Mouse (Mus musculus) cortical plate, adult 2 months (tissue): Measurements from ENCODE around the gene Trp73. TPM values are rescaled to one million over a fixed set of nuclear protein-coding genes. Genes with fewer than 3 reads are reported as not detected.

ENCODE experiments used
- H3K27ac ChIP-seq: fragments of 200-500 bp; 2 replicates; pipeline ENCODE4 v1.5.1; 2012; ENCODE audit warnings: low read length, control low read depth, inconsistent platforms; ENCODE audit not compliant: insufficient read depth
- H3K4me1 ChIP-seq: fragments of 200-500 bp; 2 replicates; pipeline ENCODE4 v1.6.1; 2011; ENCODE audit warnings: low read length; ENCODE audit not compliant: control insufficient read depth, insufficient read depth
- H3K4me3 ChIP-seq: fragments of 200-500 bp; 2 replicates; pipeline ENCODE4 v1.5.1; 2011; ENCODE audit warnings: mild to moderate bottlenecking, low read length, control low read depth; ENCODE audit not compliant: insufficient read depth
- CTCF ChIP-seq: fragments of 200-500 bp; IDR thresholded peaks from 2 replicates; pipeline ENCODE4 v1.5.1; 2011; ENCODE audit warnings: mild to moderate bottlenecking, control low read depth, low read length; ENCODE audit not compliant: insufficient read depth; ENCODE audit errors: extremely low read depth
- POLR2A ChIP-seq: fragments of 200-500 bp; IDR thresholded peaks from 2 replicates; pipeline ENCODE4 v1.6.1; 2011; ENCODE audit warnings: mild to moderate bottlenecking, low read length, control low read depth; ENCODE audit not compliant: insufficient read depth; ENCODE audit errors: extremely low read depth
- polyA plus RNA-seq: library from polyadenylated mRNA; depleted of rRNA; stranded (reverse); fragments of >200 nt; gene quantifications from 2 replicates; pipeline ENCODE4 v1.2.3, GENCODE M21; 2012

Gene Trp73
- polyA plus RNA-seq, 1 experiment: 0.54 TPM

DNA sequence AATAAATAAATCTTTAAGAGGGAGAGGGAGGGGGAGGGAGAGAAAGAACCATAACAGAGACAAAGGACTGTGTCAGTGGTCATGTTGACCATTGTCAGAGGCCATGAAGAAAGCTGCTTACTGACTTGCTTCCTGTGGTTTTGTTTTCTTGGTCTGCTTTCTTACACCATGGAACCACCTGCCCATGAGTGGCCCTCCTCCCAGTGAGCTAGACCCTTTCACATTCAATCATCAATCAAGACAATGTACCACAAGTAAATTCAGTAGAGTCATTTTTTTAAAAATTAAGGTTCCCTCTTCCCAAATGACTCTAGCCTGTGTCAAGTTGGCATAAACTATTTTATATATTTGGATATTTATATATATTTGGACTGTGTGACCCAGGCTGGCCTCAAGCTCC lies 10.1 kb downstream of the Trp73 start:
- no peaks in the 10 kb centered on the region for H3K4me1 ChIP-seq
- no peak for TF ChIP-seq CTCF
- no peak for TF ChIP-seq POLR2A
- H3K4me3 ChIP-seq: no peak overlapping the region
- H3K27ac ChIP-seq: no peak overlapping the region

DNA sequence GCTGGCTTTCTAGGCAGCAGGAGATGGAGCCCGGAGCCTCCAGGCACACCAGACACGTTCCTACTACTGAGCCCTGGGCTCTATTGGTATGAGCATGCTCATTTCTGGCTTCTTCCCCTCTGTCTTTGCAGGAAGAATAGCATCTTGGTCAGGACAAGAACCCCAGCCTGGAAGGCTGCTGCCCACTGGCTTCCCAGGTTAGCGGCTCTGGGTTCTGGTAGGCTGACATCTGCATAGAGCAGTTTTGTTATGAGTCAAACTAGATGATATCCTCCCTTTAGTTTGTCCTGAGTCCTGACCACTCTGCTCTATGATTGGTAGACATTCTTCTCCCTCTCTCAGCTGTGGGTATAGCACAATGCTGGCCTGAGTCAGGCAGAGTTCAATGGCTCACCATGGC lies 12.7 kb downstream of the Trp73 start:
- no peaks in the 10 kb centered on the region for H3K4me1 ChIP-seq
- no peak overlapping the region for H3K4me3 ChIP-seq
- no peak overlapping the region for H3K27ac ChIP-seq
- TF ChIP-seq POLR2A: no peak
- TF ChIP-seq CTCF: no peak

DNA sequence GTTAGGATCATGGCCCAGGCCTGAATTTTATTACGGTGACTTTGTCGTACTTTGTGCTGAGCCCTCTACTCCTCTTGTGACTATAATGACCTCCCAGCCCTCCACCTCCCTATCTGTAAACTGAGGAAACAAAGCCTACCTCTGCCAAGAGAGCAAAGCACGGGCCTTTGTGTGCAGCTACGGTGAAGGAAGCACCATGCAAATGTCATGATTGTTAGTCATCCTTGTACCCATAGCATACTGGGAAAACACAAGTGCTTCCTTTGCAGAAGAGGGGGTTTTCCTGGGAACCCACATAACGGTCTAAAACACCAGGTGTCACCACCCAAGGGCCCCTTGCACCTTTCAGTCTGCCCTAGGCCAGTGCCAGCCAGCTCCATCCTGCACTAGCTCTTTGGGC lies 14.8 kb downstream of the Trp73 start:
- TF ChIP-seq CTCF (no peak), POLR2A (no peak)
- H3K4me1 ChIP-seq: no peaks in the 10 kb centered on the region
- no peak overlapping the region for H3K4me3 ChIP-seq
- H3K27ac ChIP-seq: no peak overlapping the region

DNA sequence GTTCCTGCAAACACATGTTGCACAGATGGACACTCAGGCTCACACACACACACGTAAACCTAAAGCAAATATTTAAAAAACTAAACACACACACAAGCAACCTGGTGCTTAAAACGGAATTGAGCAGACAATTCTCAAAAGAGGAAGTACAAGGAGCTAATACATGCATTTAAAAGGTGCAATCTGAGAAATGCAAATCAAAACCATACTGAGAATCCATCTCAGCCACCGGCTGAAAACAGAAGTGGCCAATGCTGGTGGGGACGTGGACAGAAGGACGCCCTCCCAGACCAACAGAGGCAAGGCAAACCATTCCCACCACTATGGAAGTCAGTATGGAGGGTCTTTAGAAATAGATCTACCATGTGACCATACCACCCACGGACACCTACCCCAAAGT lies 16.5 kb downstream of the Trp73 start:
- no peak overlapping the region for H3K27ac ChIP-seq
- TF ChIP-seq CTCF: no peak
- no peak for TF ChIP-seq POLR2A
- no peak overlapping the region for H3K4me3 ChIP-seq
- H3K4me1 ChIP-seq: no peaks in the 10 kb centered on the region

DNA sequence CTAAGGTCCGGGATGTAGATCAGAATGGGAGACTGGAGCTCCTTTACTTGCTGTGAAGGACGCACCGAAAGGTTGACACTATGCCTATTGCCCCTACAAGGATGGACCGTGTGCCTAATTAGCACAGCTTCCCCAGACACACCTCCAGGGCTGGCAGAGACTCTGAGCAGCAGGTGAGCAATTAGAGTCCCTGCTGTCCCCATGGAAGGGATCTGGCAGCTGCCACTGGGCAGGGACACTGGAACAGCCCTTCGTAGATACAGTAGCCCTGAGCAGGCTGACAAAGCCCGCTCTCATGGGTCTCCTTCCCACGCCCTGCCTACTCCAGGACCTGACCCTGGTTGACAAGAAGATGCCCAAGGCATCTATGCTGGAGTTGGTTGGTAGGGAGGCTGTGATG lies 17.6 kb downstream of the Trp73 start:
- Histone ChIP-seq H3K4me1 (no peaks in the 10 kb centered on the region), H3K27ac (no peak overlapping the region), H3K4me3 (no peak overlapping the region)
- TF ChIP-seq POLR2A (no peak), CTCF (no peak)

DNA sequence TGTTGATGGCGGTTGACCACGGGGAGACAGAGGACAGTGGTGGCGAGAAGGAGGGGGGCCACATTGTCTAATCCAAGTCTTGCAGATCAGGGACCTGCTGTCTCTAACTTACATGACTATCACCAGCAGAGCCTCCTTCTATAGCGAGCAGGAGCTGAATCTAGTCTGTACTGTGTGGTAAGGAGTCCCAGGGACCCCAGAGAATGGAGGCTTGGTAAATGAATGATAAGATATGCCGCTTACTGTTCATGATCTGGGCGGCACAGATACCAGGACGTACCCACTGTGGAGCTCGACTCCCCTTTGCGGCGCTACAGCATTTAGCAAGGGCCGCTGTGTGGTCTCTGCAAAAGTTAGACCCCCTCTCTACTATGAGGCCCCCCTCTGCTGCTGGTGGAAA lies 18.2 kb downstream of the Trp73 start:
- H3K4me3 ChIP-seq: no peak overlapping the region
- no peak overlapping the region for H3K27ac ChIP-seq
- no peak for TF ChIP-seq POLR2A
- no peak for TF ChIP-seq CTCF
- no peaks in the 10 kb centered on the region for H3K4me1 ChIP-seq

DNA sequence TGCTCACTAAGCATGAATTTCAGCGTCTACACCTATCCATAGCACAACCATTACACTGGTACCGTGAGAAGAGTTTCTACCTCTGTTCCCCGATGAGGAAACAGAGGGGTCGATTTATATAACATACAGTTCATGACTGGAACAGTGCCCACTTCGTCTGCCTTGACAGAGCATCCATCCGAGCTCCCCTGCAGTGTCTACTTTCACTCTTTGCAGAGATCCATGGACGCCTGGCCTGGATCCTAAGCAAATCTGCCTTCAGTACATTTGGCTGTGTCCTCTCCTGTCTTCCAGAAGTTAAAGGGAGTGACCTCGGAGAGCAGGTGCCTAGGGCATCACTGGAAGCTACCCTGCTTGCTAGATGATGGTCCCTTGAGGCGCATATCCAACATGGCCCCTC lies 20.8 kb downstream of the Trp73 start:
- H3K27ac ChIP-seq: no peak overlapping the region
- H3K4me1 ChIP-seq: no peaks in the 10 kb centered on the region
- TF ChIP-seq CTCF (no peak), POLR2A (no peak)
- H3K4me3 ChIP-seq: no peak overlapping the region

DNA sequence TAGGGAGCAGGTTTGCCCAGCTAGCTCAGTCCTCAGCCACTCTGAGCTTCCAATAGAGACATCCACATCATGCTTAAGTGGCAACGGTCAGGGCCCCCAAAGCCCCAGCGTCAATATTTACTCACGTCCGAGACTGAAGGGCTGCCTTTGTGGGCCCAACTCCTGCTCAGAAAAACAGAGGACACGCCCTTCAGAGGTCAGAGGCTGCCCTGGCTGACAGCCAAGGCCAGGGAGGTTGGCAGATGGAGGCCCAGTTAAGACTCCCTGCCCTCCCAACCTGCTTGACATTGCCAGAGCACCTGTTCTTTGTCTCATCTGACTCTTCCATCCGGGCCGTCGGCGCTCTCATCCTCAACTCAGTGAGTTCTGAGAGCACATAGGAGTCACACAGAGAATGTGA lies 21.2 kb downstream of the Trp73 start:
- TF ChIP-seq POLR2A: no peak
- no peak for TF ChIP-seq CTCF
- no peak overlapping the region for H3K4me3 ChIP-seq
- no peaks in the 10 kb centered on the region for H3K4me1 ChIP-seq
- H3K27ac ChIP-seq: no peak overlapping the region

DNA sequence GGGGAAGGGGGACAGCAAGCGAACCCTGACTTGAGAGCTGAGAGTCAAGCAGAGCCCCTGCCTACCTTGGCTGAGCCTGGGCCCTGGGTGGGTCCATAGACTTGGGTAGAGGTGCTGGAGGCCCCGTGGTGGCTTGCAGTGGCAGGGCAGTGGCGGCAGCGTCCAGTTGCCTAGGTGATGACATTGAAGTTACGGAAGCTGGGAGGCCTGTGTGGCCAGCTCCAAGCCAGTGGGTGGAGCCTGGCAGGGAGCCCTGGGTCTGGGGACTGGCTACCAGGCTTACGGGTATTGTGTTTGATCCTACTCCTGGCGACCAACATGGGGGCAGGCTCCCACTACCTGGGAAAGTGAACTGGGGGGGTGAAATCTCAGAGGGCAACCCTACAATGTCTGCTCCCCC lies 23.6 kb downstream of the Trp73 start:
- Histone ChIP-seq H3K27ac (no peak overlapping the region), H3K4me3 (no peak overlapping the region), H3K4me1 (no peaks in the 10 kb centered on the region)
- TF ChIP-seq POLR2A (no peak), CTCF (no peak)

DNA sequence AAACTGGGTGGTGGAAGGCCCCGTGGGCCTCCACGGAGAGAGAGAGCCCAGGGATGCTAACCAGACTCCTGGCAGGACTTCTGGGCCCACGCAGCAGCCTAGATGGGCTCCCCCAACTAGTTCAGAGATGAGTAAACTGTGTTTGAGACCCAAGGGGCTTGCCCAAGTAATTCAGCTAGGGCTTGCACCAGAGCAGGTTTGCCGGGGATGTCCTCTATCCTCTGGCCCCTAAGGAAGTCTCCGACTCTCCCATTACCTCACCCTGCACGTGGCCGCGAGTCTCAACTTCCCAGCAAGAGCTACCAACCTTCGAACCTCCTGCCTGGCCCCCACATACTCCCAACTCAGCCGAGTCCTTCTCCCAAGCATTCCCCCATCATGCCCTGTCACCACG lies 30.2 kb downstream of the Trp73 start:
- no peak overlapping the region for H3K27ac ChIP-seq
- no peaks in the 10 kb centered on the region for H3K4me1 ChIP-seq
- TF ChIP-seq CTCF: no peak
- no peak overlapping the region for H3K4me3 ChIP-seq
